Mouse (Mus musculus) natural killer cell, adult 2 months (primary cell): ENCODE measurements at regions not wholly inside any gene's neighbourhood (a gene's known extent, or its start where the extent isn't known, plus 50 kb on each side); places are given as distances from the start of the nearest gene placed in this dataset.

ENCODE experiments used
- DNase-seq, 2 experiments: peaks; one replicate each; pipeline ENCODE4 v3.0.0; 2022; ENCODE audit warnings: low spot score in 2 of 2

DNA sequence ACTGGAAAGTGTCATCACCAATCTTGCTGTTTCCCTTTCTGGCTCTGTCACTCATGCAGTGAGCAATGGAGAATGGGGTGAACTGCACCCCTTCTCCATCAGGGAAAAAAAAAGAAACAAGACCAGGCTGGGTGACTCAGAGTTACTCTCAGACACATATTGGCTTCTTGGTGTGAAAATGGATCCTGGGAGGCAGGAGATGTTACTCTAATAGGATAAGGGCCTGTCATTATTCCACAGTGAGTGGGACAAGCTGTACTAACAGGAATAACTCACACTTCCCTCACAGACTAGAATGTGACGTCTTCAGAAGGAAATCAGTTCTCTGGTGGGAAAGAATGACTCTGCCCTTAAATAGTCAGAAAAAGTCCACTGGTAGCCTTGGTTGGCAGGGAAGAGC, 181.4 kb upstream of the Nlrp1b start:
- no peak for DNase-seq

DNA sequence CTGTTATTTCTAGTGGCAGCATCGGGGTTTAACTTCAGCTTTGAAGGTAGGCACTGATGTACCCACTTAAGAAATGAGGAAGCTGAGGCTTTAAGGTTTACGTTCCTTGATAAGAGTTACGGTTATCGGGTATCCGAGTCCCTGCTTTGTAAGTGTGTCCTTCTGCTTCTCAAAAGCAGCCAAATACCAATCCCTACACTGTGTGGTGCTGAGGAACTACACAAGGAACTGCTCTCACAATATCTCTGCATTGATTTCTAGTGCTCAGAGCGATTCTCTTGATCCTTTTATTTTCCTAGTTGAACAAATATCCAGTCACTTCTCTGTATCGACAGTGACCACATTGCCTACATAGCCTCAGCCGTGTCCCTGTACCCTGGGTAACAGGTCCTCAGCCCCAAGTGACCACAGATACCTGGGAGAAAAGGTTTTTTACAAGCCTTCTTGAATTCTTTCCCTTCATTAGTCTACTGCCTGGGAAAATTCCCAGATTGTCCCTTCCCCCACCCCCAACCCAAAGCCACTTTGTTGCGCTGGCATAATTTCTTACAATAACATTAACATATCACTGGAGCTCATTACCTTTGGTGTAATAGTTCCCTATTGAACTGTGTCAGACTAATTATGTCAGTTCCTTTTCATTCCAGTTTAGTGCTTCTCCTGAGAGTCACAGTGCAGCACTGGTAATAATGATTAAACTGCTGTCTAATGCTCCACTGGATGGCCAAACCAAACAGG, 184.0 kb upstream of the Nlrp1b start:
- no peak for DNase-seq

DNA sequence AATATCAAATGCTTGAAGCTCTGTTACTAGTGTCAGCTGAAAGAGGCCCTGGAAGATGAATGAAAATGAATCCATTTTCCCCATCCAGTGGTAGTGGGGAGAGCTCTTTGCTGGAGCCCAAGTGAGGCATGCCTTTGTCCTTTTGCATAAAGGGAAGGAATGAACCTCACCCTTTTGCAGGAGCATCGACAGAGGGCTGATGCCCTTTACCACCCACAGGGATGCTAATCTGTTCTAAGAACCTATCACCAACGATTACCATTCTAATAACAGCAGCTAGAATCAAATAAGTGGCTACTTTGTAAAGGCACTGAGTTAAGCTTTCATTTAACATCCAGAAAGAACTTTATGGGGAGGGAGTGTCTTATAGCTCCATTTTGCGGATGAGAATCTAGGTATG, 184.9 kb upstream of the Nlrp1b start:
- no peak for DNase-seq

DNA sequence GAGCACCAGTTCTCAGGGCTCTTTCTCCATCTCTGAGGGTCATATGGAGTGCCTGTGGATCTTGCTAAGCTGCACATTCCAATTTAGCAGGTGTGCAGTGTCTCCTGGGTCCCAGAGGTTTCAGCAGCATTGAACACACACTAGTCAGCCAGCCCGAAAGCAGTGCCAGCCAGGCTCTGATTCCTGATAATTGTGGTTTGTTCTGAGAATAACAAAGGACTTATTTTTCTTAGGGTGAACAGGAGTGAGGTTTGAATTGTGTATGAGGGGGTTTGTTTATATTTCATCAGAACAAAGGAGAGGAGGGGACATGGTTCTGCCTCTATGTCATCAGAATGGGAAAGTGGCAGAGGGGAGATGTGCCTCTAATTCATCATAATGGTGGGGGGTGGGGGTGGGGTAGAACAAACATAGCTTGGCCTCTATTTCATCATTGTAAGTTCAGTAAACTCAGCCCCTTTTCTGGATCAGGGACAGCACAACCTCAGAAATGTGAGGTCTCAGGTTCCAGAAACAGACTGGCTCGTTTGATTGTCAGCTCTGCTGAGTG, 191.8 kb upstream of the Nlrp1b start:
- DNase-seq = no peak

DNA sequence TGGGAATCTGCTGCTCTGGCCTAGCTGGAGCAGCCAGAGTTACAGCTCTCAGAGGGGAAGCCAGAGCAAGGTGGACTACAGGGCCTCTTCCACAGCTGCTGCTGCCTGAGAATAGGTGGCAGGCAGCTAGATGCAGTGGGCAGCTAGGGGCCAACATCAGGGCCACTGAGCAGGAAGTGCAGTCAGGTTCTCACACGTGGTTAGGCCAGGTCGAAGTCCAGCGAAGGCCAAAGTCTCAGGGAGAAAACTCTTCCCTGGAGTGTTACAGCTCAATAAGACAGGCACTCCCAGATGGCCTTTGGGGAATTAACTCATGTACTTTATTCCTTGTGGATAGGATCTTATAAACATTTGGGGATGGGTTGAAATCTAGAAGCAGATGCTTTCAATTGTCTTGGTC, 192.7 kb upstream of the Nlrp1b start:
- no peak for DNase-seq

DNA sequence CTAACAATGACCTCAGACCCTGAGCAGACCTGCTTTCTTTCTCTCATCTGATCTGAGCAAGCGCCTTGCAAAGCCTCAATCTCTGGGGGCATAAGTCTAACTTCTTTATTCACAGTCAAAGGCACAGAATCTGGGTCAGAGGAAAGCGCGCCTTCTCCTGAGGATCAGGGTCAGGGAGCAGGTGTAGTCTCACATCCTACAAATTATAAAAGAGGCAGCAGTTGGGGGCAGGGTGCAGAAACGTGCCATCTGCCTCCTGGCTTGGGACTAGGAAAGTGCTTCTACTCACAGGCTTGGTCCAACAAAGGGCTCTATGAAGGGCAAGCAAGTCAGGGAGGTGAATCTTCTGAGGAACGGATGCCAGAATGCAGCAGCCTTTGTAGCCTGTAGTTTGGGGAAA, 194.3 kb upstream of the Nlrp1b start:
- no peak for DNase-seq

DNA sequence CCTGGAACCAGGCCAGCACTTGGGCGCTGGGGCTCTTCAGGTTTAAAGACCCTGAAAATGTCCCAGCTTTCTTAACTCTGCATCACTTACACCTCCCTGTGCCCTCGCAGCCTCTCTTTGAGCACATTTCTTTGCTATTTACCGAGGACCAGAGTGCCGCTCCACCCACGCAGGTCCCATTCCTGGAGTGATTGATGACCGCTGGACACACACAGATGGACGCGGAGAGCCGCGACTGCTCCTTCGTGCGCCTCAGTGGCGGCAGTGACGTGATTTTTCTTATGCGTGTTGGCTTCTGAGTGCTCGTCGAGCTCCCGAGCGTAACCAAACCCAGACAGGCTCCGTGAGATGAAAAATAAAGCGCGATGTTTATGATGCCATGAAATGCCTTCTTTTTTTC, 199.2 kb upstream of the Nlrp1b start:
- no peak for DNase-seq

DNA sequence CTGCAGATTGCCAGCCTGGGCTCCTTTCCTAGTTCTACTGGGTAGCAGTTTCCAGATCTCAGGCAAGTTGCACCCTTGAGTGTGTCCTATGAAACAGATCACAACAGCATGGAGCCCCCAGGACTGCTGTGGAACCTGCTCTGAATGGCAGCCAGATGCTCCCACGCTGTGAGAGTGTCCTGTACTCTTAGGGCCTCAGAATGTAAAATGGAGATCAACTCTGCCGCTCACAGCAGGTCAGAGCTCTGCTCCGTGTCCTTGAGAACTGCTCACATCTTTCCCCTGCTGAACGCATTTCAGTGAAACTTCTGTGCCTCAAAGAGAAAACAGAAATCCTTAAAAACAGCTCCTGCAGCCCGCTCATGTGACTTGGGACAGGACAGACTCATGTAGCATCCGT, 203.7 kb upstream of the Nlrp1b start:
- no peak for DNase-seq

DNA sequence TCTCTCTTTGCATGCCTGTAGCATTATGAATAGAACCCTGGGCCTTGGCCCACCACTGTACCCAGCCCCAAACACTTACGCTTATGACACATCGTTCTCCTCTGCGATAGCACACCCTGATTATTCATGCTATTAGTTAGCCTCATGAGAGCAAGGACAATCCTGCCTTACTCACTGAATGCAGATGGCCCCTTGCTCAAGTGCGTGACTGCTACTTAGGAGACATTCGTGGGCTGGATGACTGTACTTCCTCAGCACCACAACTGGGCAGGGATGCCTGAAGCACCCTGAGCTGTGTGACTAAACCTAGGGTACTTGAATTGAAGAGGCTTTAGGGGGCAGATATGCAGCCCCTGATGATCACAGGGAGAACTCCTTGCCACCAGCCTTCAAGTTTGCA, 204.4 kb upstream of the Nlrp1b start:
- DNase-seq = no peak

DNA sequence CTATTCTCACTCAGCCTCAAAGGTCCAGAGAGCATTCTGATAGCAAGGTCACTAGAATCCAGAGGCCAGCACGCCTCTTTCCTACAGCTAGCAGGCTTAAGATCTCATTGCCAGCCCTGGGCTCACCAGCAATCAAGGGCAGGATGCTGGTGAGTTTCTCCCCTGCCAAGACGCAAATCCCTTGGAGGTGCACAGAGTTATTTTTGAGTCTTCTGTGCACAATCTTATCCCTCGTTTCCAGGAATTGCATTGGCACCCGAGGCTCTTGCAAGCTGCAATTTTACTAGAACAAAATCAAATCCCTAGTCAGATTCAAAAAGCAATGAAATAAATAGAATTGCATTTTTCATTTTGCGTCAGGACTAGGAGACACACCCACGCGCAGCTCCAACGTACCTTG, 205.2 kb upstream of the Nlrp1b start:
- DNase-seq = no peak

DNA sequence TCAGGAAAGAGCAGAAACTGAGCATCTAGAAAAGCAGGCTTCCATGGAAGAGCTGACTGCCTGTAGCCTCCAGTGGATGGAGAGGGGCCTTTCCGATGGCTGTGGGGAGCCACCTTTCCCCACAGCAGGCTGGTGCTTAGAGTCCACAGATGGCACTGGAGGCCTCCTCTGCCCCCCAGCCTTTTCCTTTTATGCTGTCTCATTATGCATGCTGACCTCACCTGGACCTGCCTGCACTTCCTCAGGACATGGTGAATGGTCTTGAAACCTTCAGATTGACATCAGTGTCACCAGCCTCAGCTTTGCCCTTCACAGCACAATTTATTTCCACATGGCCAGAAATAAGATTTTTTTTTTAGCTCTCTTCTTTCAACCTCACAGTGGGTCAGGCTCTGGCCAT, 205.8 kb upstream of the Nlrp1b start:
- no peak for DNase-seq

DNA sequence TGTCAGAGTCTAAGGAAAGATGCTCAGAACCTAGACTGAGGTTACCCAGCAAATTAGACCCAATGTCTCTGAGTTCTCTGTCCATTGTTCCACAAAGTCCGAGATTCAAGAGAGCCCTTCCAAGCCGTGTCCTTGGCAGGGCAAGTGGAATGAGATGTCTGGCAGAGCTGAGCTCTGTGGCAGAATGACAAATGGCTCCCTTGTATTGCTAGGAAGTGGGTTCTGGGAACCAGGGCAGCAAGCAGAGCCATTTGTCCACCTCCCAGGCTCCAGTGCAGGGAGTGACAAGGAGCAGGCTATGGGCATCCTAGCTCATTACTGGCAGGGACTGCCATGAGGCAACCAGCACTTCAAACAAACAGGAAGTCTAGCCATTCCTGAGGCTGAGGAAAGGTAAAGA, 206.3 kb upstream of the Nlrp1b start:
- no peak for DNase-seq

DNA sequence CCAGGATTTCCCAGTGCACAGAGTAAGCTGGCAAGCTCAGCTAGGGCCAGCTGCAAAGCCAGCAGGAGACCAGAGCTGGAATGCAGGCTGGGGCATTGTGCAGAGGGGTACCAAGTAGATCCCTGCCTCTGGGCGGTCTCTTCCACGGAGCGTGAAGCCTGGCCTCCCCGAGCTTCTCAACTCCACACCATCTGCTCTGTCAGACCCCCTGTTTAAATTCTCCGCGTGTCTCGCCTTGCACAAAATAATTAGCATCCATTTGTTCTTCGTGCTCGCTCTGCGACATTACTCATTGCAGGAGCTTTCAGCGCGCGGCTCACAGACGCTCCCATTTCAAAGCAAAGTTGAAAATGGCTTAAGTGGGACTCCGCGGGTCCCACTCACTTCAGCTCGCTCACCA, 209.3 kb upstream of the Nlrp1b start:
- no peak for DNase-seq

DNA sequence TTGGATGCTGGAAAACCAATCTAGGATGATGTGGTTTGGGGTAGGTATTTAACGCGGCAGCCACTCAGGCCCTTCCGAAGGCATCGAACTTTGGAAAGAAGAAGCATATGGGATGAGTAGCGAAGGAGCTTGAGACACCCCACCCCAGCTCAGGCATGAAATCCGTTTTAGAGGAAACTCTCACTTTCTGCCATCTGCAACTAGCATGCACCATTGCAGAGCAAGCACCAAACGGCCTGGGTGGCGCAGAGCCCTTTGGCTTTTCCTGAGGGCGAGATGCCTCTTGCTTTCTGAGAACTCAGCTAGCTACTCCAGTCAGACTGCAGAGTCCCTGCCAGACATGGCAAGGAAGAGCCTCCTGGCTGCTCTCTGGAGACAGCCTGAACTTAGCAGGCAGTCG, 209.9 kb upstream of the Nlrp1b start:
- no peak for DNase-seq

DNA sequence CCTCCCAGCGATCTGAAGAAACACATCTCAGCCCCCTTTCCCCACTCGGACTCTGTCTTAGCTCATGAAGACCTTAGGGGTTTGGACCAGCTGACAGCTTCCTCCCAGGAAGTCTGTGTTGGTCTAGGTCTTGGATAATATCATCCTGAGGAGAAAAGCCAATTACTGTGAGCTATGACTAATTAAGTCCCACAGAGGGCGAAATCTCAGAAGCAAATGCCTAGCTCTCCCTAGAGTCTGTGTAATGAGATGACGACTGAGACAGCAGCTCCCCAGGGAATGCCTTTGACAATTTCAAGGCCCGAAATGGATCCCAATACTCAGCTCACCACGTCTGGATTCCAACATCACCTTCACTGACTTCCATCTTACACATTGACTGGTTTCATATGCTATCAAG, 213.5 kb upstream of the Nlrp1b start:
- no peak for DNase-seq

DNA sequence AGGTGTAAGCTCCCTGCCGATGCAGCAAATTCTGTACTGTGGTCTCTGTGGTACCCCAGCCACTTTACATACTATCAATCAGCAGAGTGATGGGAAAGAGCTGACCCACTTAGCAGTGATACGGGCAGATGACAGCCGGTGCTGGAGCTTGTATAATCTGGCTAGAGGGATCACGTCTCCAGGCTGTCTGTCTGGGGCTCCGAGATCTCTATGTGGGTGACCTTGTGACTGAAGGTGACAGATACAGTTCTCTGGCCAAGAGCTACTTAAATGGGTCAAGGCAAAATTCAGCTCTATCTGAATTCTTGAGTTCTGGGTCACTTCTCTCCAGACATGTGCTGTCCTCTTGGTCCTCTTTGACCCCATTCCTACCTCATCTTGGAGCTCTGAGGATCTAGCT, 216.1 kb upstream of the Nlrp1b start:
- no peak for DNase-seq

DNA sequence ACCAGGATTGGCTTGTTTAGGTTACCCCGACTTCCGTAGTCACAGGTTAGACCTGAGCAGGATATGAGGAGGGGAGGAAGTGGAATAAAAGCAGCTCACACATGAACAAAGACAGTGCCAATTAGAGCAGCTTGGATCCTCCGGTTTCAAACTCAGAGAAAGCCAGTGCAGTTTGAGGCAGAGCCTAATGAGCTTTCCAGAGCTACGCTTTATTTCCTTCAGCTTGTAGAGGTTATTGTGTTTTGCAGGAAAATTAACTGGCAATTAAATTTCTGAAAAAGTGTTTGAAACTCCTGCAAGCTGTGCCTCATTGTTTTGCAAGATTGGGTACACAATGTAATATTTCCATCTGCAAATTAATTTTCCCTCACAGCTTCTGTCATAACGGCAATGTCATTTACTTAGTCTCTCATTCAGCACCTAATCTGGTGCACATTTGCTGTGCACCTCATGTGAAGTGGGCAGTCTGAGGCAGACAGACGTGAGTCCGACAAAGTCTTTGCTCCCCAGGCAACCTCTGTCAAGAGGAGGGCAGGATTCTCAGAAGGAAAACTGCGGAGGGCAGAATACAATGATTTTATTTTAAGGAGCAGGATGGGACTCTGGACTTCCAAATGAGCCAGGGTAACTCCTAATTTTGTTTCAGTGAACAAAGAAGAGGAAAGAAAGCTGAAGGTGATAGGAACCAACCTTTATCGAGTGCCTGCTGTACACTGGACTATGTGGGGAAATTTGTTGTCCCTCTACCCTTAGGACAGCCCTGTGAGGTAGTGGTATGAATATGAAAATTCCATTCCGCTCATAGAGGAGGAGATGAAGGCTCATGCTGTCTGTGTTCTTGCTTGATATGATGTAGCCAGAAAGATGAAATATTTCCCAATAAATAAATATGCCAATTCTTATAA, 217.6 kb upstream of the Nlrp1b start:
- DNase-seq = no peak

DNA sequence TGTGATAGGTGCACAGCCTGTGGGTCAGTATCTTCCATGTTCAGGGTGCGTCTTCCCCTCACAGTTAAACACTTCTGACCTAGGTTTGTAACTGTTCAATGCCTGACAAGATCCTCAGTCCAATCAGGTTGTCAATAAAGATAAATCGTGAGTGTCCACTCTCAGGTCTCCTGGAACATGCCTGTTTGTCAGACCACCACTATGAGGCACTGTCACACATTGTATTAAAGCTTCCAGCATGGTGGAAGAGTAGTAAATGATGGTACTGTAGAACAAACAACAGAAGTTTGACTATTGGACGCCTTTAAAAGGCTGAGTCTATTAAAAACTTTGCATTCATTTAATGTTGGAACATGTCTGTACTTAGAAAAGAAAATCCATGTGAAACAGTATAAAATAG, 249.6 kb upstream of the Nlrp1b start:
- DNase-seq = no peak

DNA sequence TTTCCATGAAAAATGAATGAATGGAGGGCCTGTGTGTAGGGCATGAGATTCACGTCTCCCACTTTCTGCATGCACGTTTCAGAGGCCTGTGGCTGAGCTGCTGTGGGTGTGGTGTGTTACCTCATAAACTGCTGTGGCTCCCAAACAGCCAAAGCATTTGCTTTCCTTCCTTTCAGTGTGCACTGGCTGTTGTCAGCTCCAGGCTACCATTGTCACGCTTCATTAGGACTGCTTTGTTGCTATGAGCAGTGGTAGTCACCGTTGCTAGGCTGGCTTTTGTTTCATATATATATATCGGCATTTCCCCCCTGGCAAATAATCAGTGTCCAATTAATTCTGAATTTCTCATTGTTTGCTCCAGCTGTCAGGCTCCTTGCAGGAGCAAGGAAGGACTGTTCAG, 251.9 kb upstream of the Wscd1 start:
- no peak for DNase-seq

DNA sequence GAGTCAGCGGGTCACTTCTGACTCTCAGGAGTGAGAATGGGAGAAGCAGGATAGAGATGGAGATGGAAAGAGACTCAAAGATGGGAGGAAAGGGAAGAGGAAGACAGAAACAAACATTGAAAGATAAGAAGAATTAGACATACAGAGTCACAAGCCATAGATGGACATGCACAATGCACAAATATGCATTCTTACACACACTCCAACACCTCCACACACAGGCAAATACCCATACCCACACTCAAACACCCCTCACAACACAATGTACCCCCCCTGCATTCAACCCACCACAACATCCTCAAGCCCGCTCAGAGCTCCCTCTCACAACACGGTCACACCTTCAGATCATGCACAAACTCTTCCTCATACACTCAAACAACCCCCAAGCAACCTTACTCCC, 251.4 kb upstream of the Wscd1 start:
- DNase-seq = no peak

DNA sequence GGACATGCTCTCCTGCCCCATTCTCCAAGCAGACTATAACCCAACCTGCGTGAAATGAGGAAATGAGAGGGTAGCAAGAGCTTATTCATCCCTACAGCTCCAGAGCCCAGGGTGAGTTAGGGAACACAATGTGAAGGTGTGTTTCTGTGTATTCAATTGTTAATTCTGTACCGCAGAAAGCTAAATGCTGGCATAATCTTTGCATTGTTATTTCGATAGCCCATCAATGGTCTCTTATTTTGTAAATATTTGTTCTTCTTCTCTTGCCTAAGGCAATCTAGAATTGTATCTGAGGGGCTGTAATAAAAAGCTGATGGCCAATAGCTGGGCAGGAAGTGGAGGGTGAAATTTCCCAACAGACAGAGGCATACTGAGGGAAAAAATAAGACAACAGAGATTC, 247.6 kb upstream of the Wscd1 start:
- no peak for DNase-seq

DNA sequence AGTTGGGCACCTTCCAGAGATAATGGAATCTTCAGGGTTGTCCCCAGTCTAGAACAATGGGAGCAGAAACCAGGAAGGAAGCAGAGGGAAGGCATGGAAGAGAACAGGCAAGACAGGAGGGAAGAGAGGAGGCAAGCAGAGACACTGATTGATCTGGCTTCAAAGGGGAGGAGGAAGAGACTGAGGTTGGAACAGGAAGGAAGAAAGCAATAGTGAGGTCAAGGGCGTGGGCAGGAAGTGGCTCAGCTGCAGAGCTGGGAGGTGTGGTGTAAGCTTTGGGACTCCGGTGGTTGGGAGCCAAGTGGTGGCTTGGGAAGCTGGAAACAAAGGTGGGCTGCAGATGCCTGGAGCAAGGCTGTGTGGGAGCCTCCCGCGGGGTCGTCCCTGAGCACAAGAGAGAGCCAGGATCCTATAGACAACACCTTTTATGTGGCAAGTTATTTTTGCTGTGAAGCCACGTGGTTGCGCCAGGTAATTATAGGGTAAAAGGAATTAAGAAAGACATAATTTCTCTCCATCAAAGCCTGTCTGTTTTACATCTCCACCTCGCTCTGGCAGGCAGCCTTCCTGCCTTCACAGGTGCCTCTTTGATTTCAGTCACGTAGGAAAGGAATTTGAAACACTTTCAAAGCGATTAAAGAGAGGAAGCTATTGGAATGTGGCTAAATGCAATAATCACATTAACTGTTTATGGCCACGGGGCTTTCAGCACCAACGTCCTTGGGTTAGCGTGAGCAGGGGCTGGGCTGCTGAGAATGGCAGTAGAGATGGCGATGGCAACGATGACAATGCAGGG, 237.3 kb upstream of the Wscd1 start:
- no peak for DNase-seq

DNA sequence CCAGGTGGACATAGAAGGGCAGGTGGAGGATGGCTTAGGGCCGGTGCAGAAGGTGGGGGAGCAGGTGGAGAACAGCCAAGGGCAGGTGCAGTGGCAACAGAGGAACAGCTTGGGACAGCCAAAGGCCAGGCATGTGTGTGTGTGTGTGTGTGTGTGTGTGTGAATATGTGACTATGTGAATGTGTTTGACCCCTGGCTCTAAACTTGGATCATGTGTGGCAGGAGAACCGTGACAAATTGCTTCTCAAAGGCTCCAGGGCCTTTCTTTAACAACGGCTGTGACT, 236.7 kb upstream of the Wscd1 start:
- no peak for DNase-seq
